Mouse (Mus musculus) left cerebral cortex, postnatal 4 days (tissue): ENCODE measurements at regions not wholly inside any gene's neighbourhood (a gene's known extent, or its start where the extent isn't known, plus 50 kb on each side); places are given as distances from the start of the nearest gene placed in this dataset.

Experiments used
- DNase-seq: peaks from one replicate; pipeline ENCODE4 v3.0.0-alpha.2; 2022
- intact Hi-C: fragments of 180-260 bp; cut with DNase I; formaldehyde crosslinking; loops from one replicate; pipeline ENCODE4 v1.15.1; 2025

DNA sequence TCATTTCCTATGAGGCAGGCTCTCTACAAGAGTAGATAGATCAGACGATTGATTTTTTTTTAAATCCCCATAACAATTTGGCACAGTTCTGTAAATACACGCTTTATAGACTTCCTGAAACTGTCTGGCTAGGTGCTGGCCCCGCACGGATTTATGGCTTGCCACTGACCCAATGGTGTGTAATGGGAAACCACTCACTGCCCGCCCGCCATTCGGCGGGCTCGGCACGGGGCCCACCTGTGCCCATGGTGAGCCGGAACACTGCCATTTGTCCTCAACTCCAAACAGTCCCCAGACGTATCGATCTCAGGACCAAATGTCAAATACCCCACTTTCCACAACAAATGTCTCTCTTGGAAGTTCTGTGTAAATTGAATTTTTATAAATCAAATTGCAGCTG is 475.8 kb upstream of the Fam19a5 start:
- intact Hi-C loops = no loop called here
- DNase-seq = no peak

DNA sequence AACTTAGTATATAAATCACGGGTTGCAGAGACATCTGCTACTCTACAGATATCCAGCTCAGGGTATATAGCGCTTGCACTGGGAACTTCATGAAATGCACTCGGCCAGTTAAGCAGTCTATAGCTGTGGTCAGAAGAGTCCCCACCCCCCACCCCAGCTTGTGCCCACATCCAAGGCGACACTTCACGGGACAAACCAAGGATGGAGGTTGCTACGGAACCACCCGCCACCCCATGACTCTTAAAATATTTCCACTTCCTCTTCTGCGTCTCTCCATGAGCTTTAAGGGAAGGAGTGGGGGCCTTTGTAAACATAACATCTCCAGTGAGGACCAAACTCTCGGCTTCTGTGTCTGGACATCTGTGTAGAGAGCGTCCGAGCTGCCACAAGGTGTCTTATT is 469.5 kb upstream of the Fam19a5 start:
- intact Hi-C loops = no loop called here
- DNase-seq = no peak

DNA sequence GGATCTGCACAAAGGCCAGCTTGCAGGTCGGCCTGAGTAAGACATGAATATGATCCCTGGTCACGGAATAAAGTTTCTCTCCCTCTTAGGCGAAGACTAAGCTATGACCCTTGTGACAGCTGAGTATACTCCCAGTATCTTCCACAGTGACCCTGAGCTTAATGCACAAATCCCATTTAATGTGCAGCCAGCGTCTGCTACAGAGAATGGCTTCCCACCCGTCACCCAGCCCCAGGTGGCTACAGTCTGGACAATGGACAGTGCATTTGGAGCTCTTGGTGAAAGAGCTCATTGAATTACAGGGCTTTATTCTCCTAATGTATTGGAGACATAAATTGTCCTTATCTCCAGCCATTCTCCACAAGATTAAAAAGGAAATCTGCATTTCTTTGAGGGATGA is 454.3 kb upstream of the Fam19a5 start:
- no peak for DNase-seq
- intact Hi-C loops = no loop called here

DNA sequence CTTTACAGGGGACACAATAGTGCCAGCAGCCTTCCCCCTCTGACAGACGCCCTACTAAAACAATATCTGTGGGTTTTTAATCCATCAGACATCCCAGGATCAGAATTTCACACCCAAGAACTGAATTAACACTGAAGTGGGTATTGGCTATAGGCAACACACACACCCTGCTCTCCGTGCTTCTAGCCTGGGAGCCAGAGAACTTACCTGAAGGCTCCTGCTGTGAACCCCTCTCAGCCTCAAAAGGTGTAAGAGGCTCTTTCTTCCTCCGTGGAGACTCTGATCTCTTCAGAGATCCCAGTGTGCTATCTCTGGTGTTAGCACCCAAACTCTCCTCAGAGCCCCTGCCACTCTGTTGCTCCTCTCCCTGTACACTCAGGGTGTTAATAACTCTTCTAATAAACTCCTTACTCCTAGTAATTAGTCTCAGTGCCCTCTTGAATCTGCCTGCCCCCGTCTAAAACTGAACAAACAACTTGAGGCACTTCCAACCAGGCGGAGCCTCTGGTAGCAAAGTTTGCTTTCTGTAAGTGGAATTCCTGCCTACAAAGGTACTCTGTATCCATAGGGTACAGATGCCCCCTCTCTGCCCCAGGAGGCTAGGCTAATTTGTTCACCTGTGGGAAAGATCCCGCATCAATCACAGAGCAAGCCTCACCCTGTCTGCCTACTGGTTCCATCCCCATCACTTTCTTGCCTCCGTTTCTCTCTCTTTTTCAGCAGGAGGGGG is 452.9 kb upstream of the Fam19a5 start:
- no peak for DNase-seq
- intact Hi-C loops = no loop called here

DNA sequence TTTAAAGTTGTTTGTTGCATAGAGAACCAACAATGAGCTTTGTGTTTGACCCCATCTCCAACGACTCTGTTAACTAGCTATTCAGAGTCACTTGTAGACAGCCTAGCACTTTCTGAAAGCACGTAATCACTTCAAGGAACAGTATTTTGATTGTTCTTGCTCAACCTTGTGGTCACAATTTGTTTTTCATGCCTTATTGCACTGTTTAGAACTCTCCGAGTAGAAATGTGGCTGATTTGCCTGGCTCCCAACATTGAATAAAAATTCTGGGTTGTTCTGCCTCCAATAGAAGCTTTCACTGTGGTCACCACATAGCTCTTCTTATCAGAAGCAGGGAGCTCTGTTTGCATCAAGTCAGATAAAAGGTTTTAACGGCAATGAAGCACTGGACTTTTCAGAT is 446.9 kb upstream of the Fam19a5 start:
- no peak for DNase-seq
- intact Hi-C loops = no loop called here

DNA sequence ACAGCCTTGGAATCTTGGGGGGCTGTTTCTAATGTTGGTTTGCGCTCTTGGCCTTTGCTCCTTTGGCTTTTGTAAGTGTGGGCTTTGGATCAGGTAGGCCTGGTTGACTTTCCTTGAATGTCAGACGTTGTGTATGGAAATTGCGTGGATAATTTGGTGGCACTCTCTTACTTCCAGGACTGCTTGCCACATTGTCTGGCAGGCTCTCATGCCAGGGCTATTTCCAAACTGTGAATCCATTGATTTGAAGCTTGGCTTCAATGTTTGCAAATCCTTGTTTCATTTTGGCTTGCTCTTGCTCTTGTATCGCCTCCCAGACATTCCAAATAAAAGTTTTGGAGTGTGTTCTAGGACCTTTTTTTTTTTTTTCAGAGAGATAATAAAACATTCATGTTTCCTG is 443.0 kb upstream of the Fam19a5 start:
- DNase-seq = peak; percentile 12
- intact Hi-C loops = no loop called here

DNA sequence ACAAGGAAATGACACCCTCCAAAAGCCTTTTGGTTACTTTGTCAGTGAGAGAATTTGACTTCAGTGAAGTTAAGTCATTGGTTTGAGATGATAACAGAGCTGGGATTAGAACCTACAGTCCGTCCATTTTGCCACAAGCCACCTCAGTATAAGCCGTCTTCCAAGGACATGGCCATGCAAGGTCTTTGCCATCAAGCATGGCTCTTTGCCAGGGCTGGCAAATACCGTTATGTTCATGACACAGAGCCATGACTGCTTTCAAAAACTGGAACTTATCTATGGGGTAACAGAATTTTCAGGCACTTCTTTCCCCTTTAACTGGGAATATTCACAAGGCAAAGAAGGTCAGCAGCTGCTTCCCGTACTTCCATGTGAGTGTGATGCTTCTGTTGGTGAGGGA is 441.9 kb upstream of the Fam19a5 start:
- intact Hi-C loops = no loop called here

DNA sequence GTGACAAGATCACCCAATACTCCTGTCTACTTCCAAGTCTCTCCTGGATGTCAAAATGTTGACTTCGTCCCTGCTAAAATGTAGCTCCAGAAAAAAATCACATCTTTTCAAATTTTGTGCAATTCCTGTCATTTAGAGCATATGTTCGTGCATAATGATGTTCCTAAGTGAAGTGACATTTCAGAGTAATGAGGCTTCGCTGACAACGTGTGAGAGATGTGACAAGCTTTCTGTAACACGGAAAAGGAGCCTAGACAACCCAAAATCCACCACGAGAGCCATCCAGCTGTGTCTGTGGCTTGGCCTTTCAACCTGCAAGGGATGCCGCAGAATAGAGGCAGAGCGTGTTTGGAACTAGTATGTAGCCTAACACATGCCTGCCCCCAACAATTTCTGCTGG is 438.1 kb upstream of the Fam19a5 start:
- DNase-seq = no peak
- intact Hi-C loops = no loop called here

More for the DNA sequence above, 441.9 kb upstream of the Fam19a5 start:
- DNase-seq = peak; percentile 38

DNA sequence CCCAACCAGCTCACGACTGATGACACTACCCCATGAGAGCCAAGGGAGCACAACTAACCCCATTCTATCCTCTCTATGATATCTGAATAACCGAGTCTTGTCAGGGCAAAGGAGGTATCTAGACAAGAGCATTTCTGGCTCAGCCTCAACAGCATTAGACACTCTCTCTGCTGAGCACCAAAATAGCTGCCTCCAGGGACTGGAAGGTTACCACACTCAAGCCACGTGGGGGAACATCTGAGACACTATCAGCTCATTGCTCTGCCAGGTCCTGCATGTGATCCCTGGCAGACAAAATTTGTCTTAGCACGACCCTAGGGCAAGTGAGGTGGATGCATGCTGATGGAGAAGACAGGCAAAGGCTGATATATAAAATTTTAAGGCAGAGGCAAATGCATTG is 436.4 kb upstream of the Fam19a5 start:
- intact Hi-C loops = no loop called here

DNA sequence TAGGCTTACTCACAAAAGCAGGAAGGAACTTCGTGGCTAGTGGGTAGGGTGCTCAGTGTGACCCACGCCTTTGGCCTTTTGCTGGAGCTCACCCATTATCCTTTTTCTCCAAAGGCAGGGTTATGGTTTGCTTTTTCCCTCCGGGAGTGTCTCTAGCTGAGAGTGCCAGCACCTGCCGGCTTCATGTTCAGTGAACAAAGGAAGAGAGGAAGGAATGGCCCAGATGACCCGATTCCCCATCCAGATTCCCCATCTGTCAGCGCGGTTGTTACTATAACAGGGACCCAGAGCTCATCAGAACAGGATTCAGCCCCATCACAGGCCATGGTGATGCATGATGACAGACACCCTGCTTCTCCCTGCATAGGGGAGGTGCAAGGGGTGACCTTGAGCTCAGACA is 435.7 kb upstream of the Fam19a5 start:
- intact Hi-C loops = no loop called here
- peak; percentile 29 for DNase-seq

More for the DNA sequence above, 436.4 kb upstream of the Fam19a5 start:
- no peak for DNase-seq

DNA sequence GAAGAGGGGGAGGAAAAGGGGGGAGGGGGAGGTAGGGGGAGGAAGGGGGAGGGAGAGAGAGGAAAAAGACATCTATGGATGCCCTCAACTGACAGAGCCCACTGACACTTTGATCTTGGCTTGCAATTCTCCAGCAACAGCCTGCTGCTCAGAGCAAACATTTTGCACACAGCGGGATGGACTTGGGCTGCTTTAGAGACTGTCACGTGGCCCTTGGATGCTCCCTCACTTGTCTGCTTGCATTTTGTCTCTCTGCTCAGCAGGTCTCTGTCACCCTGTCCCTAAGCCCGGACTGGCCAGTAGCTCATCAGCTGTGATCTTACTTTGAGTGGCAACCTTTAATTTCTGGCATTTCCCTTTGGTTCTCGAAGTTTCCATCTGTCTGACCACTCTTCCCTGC is 421.4 kb upstream of the Fam19a5 start:
- intact Hi-C loops = no loop called here

DNA sequence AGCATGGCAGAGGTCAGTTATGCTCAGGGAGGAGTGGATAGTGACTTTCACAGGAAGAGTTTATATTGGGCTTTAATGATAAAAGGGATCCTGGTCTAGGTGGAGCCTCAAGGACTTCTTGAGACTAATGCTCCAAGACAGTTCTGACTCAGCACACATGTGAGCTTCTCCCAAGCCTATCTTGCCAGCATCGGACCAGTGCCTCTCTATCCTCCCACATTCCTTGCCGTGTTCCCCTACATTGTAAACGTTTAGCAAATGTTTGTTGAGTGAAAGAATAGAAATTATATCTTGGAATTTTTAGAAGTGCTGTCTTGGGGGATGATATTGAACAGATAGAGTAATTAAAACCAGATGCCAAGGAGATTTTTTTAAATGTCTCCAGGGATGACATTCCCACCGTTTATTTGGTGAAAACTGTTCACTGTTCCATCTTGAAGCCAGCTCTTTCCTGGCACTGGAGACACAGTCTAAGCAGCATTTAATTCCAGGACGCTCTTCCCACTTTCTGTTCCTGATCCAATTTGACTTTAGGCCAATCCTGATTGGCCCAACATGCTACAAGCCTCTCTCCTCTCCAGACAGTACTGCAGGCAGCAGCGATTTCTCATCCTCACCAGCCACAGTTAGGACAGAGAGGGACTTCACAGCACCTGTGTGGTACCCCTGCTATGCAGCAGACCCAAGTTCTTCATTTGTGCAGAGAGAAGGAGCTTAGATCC is 418.5 kb upstream of the Fam19a5 start:
- intact Hi-C loops = no loop called here
- no peak for DNase-seq

More for the DNA sequence above, 421.4 kb upstream of the Fam19a5 start:
- peak; percentile 10 for DNase-seq

DNA sequence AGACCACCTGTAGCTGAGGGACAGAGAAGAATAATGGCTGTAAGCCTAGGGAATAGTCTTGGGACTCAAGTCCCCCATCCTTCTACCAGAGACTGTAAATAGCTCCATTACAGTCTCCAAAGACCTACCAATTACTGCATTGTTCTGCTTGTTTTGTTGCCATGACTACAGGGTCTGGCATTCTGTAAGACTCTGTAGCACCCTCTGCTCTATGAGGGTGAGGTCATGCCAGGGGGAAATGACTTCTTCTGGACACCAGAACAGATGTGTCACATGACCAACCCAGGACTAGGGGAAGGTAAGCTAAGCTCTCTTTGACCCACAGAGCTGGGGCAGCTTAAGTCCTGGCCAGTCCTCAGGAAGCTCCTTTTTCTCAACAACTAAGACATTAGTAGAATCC is 405.2 kb upstream of the Fam19a5 start:
- intact Hi-C loops = no loop called here
- no peak for DNase-seq

DNA sequence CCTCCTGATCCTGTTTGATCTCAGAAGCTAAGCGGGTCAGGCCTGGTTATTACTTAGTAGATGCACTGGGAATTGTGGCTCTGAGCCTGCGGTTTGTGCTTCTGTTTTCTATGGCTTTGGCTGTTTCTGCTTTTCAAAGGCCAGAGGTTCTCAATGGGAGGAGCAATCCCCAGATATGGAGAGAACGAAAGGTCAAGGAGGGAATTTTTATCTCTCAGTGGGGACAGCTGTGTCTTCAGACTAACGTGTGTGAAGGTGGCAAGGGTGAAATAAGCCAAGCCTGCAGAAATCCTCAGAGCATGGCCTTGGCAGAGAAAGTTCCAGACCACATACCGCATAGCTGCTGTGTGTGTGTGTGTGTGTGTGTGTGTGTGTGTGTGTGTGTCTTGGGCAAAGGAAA is 375.0 kb upstream of the Fam19a5 start:
- intact Hi-C loops = no loop called here
- no peak for DNase-seq

DNA sequence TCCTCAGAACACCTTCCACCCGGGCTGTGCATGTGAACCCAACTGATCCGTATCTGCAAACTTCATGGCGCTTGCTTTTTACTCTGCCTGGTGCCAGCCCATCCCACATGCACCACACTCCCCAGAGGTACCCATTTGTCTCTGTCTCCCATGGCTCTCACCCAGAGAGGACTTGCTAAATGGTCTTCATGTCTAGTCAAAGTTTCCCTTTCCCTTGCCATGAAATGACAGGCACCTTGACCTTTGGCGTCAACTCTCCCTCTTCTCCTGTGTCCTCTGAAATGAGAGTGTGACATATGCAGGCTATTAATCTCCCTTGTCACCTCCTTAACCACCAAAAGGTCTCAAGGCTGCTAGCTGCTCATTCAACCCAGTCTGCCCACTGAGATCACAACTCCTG is 373.2 kb upstream of the Fam19a5 start:
- intact Hi-C loops = no loop called here

DNA sequence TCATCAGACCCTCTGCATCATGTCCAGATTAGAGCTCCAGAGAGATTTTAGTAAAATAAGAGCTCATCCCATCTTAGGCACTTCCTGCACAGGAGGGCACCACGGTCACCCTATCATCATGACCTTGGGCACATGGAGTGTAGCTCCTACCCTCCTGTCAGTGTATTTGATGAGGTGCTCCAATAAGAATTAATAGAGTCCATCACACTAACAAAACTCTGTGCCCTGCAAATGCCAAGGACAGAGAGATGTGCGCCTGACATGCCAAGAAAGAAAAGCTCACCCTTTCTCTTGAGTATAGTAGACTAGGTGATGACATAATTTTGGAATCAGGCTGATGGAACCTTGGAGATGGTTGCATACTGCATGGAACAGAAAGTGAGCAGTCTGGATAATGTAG is 371.0 kb upstream of the Fam19a5 start:
- DNase-seq = no peak
- intact Hi-C loops = no loop called here

More for the DNA sequence above, 373.2 kb upstream of the Fam19a5 start:
- DNase-seq = no peak

DNA sequence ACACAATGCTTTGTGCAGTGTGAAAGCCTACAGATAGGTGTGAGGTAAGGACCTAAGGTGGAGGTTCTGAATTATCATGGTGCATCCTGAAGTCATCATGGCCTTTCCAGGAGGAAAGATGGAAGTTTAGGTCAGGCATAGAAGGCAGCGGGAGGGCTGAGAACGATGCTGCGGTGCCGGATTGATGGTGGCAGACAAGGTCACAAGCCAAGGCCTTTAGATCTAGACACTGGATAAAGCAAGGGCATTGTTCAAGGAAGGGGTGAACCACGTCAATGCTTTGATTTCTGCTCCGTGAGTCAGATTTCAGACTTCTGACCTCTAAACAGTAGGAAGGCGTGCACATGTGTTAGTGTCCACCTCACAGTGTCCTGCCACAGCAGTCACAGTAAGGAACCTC is 365.5 kb upstream of the Fam19a5 start:
- intact Hi-C loops = no loop called here
- DNase-seq = no peak

DNA sequence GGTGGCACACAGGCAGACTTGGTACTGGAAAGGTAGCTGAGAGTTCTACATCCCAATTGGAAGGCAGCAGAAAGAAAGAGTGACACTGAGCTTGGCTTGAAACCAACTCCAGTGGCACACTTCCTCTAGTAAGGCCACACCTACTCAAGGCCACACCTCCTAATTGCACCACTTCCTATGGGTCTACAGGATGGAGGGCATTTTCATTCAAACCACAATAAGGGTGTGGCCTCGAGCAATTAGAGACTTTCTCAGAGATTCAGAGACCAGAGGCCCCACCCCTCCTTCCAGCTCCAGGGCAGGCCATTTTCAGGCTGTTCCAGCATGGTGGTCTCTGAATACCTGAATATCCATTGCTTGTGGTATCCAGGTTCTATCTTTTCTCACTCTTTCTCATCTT is 363.3 kb upstream of the Fam19a5 start:
- intact Hi-C loops = no loop called here
- no peak for DNase-seq

DNA sequence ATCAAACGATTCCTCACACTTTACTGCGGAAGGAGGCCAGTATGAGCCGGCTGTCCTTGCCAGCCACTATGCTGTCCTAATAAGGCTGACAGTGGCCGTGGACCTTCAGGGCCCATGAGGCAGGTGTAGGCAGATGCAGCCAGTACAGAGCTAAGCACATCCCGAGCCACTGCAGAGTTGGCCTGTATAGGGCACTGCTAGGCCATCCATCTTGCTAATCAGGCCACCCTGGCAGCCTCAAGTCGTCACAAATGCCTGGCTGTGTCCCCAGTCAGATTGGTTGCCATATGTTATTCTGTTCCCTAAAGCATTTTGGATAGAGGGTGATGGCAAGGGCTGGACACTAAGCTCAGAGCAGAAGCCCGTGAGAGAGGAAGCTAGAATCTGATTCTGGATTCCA is 359.9 kb upstream of the Fam19a5 start:
- DNase-seq = peak; percentile 54
- intact Hi-C loops = no loop called here

DNA sequence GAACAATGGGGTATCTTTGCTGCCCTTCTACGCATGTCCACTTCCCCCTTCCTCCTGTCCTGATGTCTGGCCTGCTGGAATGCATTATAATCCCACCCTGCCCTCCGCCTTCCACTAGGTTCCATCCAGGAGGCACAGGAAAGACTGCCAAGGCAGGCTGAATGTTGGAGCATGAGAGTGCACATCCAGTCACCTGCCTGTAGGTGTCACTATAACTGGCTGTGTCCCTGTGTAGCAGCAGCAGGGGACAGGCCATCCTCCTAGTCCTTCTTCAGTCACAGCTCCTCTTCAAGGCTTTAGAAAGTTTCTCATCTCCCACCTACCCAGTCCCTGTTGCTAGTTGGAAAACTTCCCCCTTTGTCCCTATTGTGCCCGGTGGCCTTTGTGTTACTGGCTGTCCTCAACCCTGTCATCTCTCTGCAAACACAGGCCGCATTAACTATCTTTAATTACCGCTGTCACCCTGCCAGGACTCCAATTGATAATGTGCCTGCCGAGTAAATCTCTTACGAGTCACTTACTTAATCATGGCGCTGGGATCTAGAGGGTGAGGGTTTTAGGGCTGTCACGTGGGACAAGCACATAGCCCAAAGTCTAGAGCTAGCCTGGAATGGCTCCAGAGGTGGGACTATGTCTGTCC is 355.2 kb upstream of the Fam19a5 start:
- intact Hi-C loops = no loop called here
- DNase-seq = no peak

DNA sequence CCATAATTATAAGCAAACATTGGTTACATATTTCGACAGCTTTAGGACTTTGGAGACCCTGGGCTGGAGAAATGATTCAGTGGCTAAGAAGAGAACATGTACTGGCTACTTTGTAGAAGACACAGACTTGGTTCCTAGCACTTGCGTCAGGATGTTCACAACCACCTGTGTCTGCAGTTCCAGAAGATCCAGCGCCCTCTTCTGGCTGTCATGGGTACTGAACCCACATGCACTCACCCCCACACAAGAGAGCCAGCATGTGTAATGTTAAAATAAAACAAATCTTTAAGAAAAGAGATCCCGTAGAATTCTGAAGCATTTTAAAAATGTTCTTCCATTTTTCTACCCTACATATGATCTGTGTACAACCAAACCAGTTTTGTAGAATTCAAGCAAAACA is 352.2 kb upstream of the Fam19a5 start:
- intact Hi-C loops = no loop called here
- DNase-seq = no peak

DNA sequence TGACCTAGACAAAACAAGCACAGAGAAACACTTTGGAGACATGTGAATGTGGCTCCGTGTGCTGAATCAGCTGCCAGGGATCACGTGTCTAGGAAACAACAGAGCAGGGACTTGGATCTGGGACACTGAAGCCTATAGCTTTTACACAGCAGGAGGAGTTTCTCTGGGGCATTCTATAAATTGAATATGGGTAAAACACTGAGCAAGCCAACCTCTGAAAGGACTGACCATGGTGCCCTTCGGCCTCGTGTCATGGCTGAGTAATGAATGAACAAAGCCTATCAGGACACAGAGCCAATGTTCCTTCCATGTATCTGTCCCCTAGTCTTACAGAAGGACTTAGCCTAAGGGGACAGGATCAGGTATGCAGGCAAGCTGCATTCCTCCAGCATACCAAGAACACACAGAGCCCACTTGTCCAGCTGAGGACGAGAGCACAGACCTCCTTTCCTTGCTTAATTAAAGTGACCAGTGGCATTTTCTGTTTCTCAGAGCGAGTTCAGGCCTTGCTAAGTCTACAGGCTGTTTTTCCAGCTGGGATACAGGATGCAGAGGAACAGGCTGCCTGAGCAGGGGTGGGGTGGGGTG is 347.7 kb upstream of the Fam19a5 start:
- DNase-seq = no peak
- intact Hi-C loops = no loop called here
